Mouse (Mus musculus): ENCODE results near the gene Bcl2a1d.
"Not testable (repeated sequence)": the region's sequence is repeated elsewhere in the genome, so short reads cannot be mapped to it uniquely, and the experiment has no call there.

Bcl2a1d gene

GRCm38 (mm10) chr9:88731728-88732127 is at the start of gene Bcl2a1d:
TSS of gene Bcl2a1d (minus strand) at chr9:88731914.
- DNase-seq (ENCODE audit: low read depth, low spot score): not testable (repeated sequence)

GRCm38 (mm10) chr9:88770239-88770638 is 38.5 kb upstream of the Bcl2a1d start:
- not testable (repeated sequence) for DNase-seq (ENCODE audit: low read depth, low spot score)

DNA sequence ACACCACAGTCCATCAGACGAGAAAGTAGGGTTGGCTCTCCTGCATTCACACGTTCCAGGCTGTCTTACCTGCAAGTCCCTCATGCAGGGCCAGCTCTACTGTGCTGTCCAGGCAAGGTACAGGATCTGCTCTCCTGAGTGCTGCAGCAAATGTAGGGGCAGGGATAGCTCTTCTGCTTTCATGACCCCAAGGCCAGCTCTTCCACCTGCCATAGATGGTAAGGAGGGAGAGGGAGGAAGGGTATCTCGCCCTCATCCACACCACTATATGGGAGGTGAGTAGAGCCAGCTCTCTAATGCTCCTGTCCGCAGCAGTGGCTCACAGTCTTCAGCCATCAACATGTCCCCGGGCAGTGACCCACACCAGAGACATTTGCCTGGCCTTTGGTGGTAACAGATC is 37.8 kb upstream of the Bcl2a1d start:
- not testable (repeated sequence) for DNase-seq (ENCODE audit: low read depth, low spot score)

GRCm38 (mm10) chr9:88746687-88747086 is 15.0 kb upstream of the Bcl2a1d start:
- DNase-seq (ENCODE audit: low read depth, low spot score): not testable (repeated sequence)

- not testable (repeated sequence) for DNase-seq (ENCODE audit: low read depth, low spot score)
These were observed 14.3 kb upstream of the Bcl2a1d start for GRCm38 (mm10) chr9:88746046-88746445.

- DNase-seq (ENCODE audit: low read depth, low spot score): not testable (repeated sequence)
These were observed 3.6 kb upstream of the Bcl2a1d start for GRCm38 (mm10) chr9:88735289-88735688.

DNA sequence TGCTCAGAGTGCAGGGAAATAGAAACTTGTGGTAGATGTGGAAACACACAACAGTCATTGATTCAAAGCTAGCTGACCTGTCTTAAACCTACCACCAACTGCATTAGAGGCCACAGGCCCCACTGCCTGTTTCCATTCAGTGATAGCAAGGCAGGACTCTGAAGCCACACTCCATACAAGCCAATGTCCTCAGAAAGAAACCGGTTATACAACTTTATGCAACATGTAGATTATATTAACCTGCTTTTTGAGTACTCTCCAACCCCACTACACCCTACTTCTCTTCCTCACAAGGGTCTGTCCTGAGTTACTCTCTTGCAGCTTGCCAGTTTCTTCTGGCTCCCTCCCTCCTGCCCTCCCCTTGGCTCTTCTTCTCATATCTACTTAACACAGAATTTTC is 1.5 kb upstream of the Bcl2a1d start:
- DNase-seq (ENCODE audit: low read depth, low spot score): not testable (repeated sequence)

DNA sequence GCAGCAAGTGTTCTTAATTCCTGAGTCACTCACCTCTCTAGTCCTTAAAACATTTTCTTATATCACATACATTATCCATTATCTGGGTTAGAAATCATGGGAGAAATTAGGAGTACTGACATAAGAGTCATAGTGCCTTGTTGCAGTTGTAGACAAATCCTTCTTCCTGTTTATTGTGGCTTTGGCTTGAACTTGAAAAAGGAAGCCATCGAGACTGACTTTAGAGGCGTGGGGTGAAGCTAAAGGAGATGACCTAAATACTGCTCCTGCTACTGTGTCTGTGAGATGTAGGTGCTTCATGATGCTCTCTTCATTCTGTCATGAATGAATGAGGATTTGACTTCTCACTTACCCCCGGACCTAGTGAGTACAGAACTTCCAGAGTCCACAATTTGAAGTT is 620 bp upstream of the Bcl2a1d start:
- DNase-seq (ENCODE audit: low read depth, low spot score): not testable (repeated sequence)

- not testable (repeated sequence) for DNase-seq (ENCODE audit: low read depth, low spot score)
These were observed 3.4 kb downstream of the Bcl2a1d start for GRCm38 (mm10) chr9:88728311-88728710.

DNA sequence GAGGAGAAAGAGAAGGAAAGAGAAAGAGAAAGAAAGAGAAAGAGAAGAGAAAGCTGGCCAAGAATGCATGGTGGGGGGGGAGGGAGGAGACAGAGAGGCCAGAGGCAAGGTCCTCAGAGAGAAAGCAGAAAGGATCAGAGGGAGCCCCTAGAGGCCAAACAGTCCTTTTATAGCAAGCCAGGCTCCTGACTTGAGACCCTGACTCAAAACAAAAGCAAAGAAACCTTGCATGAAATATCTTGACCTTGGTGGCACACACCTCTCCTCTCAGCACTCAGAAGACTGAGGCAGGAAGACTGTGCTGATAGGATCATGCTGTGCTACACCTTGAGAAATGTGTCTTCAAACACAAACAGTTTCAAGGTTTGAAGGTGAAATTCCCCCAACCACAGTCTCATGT is 10.1 kb downstream of the Bcl2a1d start:
- not testable (repeated sequence) for DNase-seq (ENCODE audit: low read depth, low spot score)

- not testable (repeated sequence) for DNase-seq (ENCODE audit: low read depth, low spot score)
These were observed 11.7 kb downstream of the Bcl2a1d start, which contains the start of gene Mthfsl for GRCm38 (mm10) chr9:88719989-88720537. TSS of gene Mthfsl (minus strand) at chr9:88720296.

- not testable (repeated sequence) for DNase-seq (ENCODE audit: low read depth, low spot score)
These were observed 12.4 kb downstream of the Bcl2a1d start for GRCm38 (mm10) chr9:88719073-88719921.

DNA sequence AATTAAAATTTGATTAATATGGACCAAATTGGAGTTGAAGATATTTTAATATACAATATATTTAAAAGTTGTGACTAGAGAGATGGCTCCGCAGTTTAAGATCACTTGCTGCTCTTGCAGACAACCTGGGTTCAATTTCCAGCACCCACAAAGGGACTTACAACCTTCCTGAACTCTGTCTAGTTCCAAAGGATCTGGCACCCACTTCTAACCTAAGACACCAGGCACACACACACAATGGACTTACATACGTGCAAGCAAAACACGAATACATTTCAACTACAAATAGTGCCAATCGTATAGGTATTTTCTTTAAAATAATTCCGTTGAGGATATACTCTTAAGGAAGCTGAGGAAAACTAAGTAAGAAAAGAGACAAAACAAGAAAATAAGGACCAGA is 13.1 kb downstream of the Bcl2a1d start:
- not testable (repeated sequence) for DNase-seq (ENCODE audit: low read depth, low spot score)

GRCm38 (mm10) chr9:88718140-88718539 is 13.6 kb downstream of the Bcl2a1d start:
- not testable (repeated sequence) for DNase-seq (ENCODE audit: low read depth, low spot score)

GRCm38 (mm10) chr9:88714515-88714914 is 17.2 kb downstream of the Bcl2a1d start:
- DNase-seq (ENCODE audit: low read depth, low spot score): not testable (repeated sequence)

DNA sequence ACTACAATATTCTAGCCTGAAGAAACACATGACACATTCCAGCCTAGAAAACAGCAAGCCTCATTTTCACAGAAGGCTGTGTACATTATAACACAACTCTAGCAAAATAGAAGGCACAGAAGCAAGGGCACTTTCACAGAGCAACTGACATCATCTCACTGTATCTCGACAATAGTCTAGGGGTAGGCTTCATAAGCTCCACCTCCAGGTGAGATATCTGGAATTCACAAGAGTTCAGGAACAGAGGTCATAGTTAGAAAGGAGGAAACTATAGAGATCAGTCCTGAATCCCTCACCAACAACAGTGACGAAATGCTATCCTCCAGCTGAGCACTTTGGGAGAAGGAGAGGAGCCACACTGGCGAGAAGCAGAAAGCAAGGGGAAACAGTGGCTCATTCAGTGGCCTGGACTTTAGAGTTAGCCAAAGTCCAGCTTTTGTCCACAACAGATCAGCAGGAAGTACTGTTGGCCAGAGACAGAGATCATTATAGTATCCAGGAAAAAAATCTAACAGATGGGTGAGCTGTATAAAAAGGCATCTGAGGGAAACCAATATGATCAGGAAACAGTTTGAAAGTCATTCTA is 19.5 kb downstream of the Bcl2a1d start:
- DNase-seq (ENCODE audit: low read depth, low spot score): not testable (repeated sequence)

DNA sequence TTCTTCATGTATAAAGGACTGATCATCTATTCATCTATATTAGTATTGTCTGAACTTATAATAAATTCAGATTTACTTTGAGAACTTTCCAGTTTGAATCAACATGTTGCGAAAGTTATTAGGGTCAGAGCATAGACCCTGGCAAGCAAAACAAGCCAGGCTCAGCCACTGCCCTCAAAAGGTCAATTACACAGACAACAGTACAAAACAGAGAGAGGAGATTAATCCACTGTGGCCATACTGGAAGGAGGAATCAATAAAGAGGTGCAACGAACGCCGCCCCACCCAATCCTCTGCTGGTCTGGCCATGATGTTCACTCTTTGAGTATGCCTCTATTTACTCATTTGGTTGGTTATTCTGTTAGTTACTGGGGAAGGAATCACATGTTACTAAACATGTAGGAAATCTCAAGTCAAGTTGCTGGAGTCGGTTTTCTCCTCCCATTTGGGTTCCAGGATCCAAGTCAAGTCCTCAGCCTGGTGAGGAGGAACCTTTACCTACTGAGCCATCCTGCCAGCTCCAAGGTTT is 20.7 kb downstream of the Bcl2a1d start:
- DNase-seq (ENCODE audit: low read depth, low spot score): not testable (repeated sequence)

- not testable (repeated sequence) for DNase-seq (ENCODE audit: low read depth, low spot score)
These were observed 21.3 kb downstream of the Bcl2a1d start for GRCm38 (mm10) chr9:88710439-88710838.

DNA sequence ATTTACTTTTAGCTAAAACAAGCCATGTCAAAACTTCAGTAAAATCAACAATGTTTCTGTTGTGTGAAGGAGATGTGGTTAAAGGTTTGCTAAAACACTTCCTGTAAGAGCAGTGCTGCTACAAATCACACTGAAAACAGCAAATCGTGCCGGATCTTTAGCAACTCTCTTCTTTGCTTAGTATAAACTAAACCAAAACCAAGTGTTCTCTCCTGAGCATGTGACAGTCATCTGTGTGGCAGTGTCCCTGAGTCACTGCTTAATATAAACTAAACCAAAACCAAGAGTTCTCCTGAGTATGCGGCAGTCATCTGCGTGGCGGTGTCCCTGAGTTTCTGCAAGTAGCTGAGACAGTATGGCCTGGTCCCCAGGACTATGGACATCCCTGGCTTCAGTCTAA is 21.9 kb downstream of the Bcl2a1d start:
- not testable (repeated sequence) for DNase-seq (ENCODE audit: low read depth, low spot score)

DNA sequence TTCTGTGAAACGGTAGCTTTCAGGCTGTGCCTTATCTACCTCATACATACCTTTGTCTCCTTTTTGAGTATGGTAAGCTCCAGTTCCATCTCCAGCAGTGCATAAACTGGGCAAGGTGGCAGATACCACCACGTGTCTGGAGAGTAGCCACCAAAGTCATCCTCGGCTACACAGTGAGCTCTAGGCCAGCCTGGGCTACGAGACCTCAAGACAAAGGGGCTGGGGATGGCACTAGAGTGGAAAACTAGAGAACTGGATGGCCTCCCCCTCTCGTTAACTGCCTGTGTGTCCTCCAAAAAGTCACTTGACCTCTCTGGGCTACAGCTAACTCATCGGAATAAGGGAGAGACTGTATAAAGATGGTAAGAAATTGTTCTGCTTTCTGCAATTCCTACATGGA is 22.4 kb downstream of the Bcl2a1d start:
- DNase-seq (ENCODE audit: low read depth, low spot score): no peak

DNA sequence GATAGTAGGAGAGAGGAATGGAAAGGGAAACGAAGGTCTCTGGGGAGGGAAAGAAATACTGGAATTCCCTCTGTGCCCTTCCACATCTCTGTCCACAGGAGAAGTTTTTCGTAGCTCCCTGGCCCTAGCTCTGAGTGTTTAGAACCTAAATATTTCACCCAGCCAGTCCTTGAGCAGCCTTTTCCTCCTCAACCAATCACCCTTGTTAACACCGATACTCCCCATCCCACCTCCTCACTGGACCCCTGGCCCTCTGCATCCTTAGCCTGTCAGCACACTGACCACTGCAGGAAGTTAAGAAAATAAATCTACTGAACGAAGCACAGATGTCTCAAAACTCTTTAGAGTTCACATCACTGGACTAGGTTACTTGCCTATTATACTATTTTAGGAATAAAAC is 25.0 kb downstream of the Bcl2a1d start:
- DNase-seq (ENCODE audit: low read depth, low spot score): no peak

DNA sequence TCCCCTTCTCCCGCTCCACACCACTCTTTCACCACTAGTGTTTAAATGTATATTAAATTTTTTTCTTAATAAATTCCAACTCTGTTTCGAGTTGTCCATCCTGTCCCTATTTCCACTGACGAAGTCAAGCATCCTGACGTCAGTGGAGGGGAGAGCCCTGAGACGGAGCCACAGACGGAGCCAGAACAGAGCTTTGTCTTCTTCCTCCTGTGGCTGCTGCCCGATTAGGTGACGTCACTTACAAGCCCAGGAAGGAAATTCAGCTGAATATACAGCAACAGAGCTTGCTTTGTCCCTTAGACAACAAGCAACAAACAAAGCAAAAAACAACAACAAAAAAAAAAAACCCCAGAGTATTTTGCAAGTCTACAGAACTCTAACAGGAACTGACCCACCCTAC is 26.6 kb downstream of the Bcl2a1d start:
- DNase-seq (ENCODE audit: low read depth, low spot score): not testable (repeated sequence)

Data from skeletal muscle tissue, adult 2 months (tissue).